Mouse (Mus musculus) cerebellum, postnatal 36 days (tissue): ENCODE results near the gene Kiss1.
A peak's percentile ranks its signal among the peaks of the same experiment; 100 is the strongest.

Experiments
- DNase-seq, 2 experiments: peaks; one replicate each; pipeline ENCODE4 v3.0.0; 2021 to 2022; ENCODE audit warnings: mixed read lengths in 2 of 2

Kiss1 gene

DNA sequence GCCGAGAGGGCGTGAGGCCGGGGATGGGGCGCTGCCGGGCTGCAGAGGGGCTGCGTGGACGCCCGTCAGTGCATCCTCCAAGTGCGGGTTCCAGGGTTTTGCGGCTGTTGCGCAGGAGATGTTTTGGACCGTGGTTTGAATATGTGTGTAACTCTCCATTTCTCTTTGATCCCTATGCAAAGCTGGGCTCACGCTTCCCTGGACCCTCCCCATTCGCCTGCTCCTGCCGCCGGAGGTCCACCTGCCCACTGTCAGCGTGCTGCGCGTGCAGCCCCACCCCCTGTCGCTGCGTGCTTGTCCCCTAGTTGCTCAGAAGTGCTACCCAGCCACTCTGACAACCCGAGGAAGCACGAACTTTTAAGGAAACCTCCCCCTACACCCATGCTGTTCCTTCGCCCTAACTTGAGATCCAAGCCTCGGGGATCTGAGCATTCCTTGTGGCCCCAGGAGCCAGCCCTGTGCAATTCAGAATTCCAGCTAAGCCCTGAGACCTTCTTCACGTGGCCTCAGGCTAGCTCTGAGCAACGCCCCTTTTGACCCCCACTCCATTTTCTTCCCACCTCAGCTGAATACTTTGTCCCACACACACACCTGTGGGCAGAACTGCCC is 42.5 kb downstream of the Kiss1 start:
- DNase-seq = no peak

DNA sequence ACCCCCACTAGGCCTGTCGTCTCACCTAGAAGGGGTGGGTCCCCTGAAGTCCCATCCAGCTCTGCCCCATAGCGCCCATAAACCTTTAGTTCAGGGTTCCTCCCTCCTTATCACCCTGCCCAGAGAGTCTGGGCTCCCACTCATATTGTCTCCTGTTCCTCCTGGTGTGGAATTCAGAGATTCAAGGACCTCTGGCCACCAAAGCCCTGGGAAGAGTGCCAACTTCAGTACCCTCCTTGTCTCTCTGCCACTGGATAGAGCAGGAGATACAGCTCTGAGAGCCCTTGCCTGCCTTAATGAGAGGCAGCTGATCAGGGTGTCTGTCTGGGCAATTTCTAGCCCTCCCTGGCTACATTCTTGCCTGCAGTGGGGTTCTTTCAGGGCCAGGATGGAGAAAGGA is 43.2 kb downstream of the Kiss1 start:
- DNase-seq = no peak

DNA sequence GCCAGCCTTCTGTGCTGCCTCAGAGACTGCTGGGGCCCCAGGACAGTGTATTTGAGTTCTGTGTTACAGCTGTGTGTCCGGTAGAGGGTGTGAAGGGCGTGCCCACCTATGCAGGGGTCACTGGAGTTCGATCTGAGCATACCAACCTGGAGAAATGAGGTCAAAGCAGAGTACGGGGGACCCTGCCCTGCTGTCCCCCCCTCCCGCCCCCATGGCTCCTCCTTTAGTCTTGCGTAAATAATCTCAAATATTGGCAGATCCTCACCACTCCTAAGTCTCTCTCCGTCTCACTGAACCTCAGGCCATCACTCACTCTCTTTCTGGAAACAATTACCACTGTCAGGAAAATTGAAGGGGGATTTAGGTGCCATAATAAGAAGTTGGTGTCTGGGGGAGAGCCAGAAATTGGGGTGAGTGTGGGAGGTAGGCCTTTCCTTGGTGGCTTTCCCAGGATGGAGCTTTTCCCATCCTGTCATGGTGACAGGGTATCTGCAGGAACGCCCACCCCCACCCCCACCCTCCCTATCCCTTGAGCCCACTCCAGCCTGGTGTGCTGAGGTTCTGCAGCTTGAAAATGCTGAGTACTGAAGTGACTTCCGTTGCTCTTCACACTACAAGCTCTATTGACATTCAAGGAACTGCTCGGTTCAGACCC is 45.4 kb downstream of the Kiss1 start:
- no peak for DNase-seq

DNA sequence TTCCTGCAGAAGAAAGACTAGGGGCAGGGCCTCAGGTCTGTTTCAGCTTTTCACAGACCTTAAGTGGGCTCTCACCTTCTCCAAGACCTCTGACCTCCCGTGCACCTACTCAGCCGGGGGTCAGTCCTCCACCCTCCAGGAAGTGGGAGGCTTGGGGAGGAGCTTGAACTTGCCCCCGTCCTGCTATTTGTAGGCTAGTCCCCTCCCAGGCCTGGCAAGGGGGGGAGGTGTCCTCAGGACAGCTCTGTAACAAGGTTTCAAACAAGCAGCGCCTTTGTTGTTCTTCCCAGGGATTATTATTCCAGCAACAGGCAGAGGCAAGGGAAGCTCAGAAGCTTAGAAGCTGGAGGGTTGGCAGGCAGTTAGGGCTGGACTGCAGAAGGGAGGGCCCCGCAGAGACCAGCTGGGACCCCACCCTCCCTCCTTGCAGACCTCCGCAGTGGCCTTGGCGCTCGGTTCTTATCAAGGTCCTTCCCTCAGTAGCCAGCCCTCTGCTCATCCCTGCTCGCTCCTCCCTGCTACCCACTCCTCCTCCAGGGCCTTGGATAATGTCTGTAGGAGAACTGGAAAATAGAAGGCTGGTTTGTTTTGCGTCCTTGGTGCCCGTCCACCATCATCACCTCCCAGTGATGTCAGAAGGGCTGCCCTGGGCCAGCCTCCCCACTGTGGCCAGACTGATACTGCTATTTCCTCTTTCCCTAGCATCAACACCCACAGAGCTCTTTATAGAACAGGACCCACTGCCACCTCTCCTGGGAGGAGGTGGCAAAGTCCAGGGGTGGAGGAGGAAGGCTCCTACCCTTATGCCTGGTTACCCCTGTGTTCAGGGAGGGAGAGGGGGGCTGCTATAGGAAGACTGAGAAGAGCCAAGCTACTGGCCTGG is 46.2 kb downstream of the Kiss1 start:
- no peak for DNase-seq

DNA sequence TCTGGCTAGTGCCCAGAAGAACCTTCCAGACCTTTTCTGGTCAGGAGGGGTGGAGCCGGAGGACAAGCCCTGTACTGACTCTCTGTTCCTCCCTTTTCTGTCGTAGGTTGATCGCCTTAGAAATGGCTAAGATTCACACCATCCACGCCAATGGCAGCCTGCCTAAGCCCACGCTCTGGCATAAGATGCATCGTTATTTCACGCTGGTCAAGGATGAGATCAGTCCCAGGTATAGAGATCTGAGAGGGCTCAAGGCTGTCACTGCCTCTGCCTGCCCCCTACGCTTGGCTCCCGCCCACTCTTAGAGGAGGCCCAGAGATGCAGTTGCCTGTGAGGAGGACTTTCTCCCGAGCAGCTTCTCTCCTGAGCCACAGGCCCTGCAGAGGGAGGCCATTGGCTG is 47.0 kb downstream of the Kiss1 start:
- DNase-seq = peak; percentile 26 to 39

DNA sequence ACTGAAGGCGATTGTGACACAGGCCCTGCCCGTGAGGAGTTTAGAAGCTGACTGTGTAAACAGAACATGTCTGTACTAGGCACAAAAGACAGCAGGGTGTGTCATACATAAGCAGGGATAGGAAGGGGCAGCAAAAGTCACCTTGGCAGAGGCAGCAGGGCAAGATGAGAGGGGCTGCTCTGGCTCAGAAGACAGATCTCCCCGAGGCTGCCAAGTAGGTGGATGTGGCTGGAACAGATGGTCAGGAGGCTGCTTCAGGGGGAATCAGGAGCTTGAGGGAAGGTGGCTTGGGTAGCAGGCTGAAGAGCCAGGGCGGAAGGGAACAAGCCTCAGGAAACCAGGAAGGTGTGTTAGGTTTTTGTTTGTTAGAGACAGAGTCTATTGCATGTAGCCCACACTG is 48.7 kb downstream of the Kiss1 start:
- DNase-seq = no peak

DNA sequence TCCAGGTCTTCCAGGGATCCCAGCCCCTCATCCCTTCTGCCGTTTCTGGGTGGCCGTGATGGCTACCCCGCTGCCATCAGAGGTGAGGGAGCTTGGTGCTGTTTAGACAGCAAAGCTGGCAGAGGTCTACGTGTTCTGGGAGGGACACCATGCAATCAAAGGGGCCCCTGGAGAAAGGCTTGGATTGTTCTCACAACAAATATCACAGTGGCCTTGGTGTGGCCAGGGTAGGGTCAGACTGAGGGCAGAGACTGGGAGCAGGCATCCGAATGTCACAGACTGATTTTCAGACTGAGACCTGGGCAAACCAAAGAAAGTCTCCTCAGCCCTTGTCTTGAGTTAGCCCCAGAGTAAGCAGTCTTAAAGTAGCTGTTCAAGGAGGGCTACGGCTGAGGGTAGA is 49.8 kb downstream of the Kiss1 start:
- no peak for DNase-seq

DNA sequence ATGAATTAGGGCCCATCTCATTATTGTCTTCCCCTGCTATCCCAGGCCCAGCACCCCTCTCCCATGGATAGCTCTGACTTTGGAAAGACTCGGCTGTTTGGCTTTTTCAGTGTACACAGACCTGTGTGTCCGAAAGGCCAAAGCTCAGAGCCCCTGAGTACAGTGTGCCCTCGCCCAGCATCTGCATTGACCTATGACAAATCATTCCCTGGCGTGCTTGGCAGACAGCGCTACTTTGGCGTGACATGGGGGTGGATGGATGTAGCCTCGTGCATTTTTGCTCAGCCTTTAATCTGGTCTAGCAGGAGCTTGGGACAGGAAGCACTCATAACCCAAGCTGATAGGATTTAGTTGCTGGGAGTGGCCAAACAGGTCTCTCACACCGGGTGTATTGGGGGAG is 50.4 kb downstream of the Kiss1 start:
- DNase-seq = no peak

DNA sequence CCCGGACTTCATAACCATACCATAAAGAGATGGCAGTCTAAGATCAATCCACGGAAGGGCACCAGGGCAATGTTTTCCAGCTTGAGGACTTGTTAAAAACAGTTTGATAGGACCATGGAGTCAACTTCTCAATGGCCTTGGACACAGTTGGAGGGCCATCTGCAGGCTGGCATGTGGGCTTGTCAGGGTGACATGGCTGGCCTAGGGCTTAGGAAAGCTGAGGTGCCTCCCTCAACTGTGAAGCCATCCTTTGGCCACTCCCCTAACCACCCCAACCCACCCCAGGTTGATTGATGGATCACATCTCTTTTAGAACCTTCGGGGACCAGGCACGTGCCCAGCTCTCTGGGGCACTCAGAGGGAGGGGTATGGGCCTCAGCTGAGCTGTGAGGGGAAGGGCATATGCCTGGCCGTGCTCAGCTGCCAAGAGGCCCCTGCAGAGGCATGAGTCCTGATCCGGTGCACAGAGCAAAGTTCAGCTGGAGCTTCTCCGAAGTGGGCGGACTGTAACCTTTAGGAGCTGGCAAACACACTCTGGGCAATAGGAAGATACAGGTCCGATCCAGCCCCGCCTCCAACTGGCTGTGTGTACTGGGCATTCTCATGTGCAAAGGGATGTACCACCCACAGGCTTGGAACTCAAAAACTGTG is 54.1 kb downstream of the Kiss1 start:
- DNase-seq = no peak

DNA sequence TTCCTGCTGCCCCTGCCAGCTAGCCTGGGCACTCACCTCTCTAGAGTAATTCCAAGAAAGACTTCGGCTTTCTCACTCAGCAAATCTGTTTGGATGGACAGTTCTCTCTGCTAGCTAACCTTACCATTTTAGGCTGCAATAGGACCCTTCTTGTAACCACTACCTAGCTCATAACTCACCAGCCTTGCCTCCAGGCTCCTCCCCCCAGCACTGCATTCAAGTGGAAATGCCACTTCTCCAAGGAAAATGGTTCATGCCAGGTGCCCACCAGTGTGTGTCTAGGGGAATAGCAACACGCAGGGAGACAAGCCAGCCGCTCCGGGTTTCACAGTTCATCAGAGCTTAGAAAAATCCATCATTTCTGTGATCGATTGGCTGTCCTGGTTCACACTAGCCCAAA is 55.9 kb downstream of the Kiss1 start:
- DNase-seq = no peak
